Mouse (Mus musculus) adrenal gland, adult 10 weeks (tissue): ENCODE results near the gene Dglucy. TPM values are rescaled to one million over a fixed set of nuclear protein-coding genes. Genes with fewer than 3 reads are reported as not detected.

Source experiments
- polyA plus RNA-seq: library from polyadenylated mRNA; stranded (reverse); fragments of 350-450 nt; fragmentation: Illumina TruSeq; extraction: RNeasy Lipid Tissue Mini Kit (QIAGEN cat#74804); gene quantifications from one replicate; pipeline ENCODE4 v1.2.3, GENCODE M21; 2014; ENCODE audit warnings: low read depth, low replicate concordance

Dglucy gene
- 11.7 TPM for polyA plus RNA-seq

DNA sequence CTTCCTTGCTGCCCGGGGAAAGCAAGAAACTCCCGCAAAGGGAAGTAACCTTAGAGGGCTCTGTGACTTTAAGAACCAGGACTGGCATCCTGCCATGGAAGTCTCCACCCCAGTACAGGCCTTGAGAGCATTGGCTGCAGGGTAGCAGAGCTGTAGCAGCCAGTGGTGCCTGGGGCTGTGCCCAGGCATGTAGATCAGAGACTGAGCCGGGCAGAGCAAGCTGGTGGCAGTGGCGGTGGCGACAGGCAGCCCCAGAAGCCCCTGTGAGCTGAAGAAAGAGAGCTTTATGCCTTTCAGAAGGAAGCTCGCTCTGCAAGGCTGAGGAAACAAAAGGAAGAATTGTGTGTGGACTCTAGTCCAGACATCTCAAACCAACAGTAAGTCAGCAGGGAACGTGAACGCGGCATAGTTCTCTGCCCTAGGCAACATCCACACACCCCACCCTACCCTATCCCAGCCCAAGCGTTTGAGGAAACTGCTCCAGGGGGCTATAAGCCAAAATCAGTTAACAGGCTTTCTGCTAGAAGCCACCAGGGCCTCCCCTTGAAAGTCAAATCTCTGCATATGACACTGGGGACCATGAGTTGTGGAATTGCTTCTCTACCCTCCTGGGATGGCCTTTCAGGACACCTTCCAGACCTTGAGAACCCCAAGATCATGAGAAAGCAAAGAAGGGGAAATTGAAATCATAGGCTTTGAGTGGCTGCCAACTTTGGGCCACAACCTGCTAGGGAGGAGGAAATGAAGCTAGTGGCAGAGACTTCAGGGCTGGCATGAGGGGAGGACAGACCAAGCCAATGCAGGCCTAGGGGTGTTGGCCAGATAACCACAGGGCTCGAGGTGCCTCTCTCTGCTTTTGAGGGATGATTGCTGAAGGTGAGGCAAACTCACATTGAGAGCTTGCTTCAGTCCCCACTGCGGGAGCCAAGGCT, at the start of gene Dglucy:
Gene Dglucy, plus strand, starts transcription at position 124 of the 932 bp plus-strand sequence.

DNA sequence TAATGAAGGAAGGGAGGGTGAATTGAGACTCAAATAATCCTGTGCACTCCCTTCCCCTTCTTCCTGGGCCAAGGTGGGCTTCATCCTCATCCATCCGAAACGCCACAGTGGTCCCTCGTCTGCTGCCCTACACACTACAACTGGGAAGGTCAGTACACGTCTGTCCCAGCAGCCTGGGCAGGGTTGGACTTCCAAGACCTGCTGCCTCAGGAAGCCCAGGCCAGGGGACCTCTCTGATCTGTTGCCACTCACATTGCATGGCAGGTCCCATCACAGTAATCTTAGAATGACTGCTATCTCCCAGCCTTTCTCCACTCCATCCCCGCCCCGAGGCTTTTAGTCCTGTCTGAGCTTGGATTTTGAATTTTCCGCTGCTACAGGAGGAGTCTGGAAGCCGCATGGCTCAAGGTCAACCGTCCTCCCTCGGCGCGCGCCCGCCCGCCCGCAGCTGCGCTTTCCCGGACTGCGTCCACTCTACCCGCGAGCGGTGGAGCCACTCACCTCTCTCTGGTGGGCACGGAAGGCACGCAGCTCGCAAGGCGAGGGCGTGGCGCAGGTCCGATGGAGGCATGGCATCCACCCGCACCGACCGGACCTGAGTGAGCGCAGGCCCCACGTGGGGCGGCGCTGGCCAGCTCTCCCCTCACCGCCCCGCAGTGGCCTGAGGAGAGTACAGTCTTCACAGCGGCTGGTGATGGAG, 128.9 kb downstream of the Dglucy start, which contains the start of gene Gpr68:
Gene Gpr68, minus strand, starts transcription at position 601 of the 700 bp plus-strand sequence.

Other genes starting within 250 kb of the Dglucy start
- gene Rps6ka5, start 52.1 kb upstream of the Dglucy start, polyA plus RNA-seq: 9.6 TPM
- 0.23 TPM for gene Gpr68, start 129.1 kb downstream of the Dglucy start, polyA plus RNA-seq
- 0.64 TPM for gene Ccdc88c, start 250.0 kb downstream of the Dglucy start, polyA plus RNA-seq